Mouse (Mus musculus) bone marrow macrophage, adult 2 months (primary cell): Measurements from ENCODE around the gene Krtap5-3.

Experiments
- CTCF ChIP-seq: IDR thresholded peaks from 2 replicates; pipeline ENCODE4 v1.5.1; 2012; ENCODE audit warnings: low read depth, mild to moderate bottlenecking, low read length, moderate library complexity
- POLR2A ChIP-seq: IDR thresholded peaks from 2 replicates; pipeline ENCODE4 v1.6.1; 2012; ENCODE audit warnings: mild to moderate bottlenecking, low read depth, low read length, borderline replicate concordance

GRCm38 (mm10) chr7:142231540-142231939, 30.4 kb downstream of the Krtap5-3 start:
- TF ChIP-seq CTCF (no peak), POLR2A (no peak)
